Mouse (Mus musculus): Measurements from ENCODE around the gene Agk. TPM values are rescaled to one million over a fixed set of nuclear protein-coding genes. Genes with fewer than 3 reads are reported as not detected.

The Agk gene
- total RNA-seq (2022): 10 to 100 TPM; 14.4 to 18.6 (median 17.4) TPM

DNA sequence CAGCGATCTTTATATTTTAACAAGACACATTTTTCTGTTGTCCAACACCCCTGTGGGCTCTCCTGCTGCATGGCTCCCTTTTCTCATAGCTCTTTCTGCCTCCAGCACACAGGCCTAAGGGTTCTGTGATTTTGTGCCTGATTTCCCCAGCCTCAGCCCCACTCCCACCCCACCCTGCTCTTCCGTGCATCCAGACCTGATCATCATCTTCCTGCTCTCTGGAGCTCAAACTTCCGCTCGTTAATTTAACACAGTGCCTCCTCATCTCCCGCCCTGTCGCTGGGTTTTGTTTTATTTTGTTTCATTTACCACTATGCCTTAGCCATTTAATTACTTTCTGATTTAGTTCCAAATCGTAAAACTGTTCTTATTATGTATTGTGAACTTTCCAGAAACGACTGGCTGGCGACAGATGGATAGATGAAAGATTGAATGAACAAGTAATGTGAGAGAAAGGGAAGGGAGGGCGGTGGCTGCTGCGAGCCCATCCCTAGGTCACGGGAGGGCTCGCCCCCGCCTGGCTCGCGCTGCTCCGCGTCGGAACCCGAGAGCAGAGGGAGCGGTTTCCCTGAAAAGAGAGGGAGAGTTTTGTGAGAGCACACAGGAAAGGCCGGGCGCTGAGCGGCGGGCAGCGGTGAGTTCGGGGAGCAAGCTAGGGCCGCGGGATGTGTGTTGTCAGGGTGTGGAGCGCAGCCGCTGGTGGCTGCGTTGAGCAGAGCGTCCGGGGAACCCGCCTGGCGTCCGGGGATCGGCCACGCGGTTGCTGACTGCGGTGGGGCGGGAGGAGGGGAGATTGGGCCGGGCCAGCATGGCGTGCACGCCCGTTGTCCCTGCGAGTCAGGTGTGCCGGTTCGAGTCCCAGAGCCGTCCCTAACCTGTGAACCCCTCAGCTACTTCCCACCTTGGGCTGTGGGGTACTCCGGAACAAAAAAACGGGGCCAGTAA, at the start of gene Agk:
Gene Agk (plus strand): TSS at position 276 of the 945 bp plus-strand sequence.
- peak; percentile 61 for DNase-seq (ENCODE audit: low spot score)

DNA sequence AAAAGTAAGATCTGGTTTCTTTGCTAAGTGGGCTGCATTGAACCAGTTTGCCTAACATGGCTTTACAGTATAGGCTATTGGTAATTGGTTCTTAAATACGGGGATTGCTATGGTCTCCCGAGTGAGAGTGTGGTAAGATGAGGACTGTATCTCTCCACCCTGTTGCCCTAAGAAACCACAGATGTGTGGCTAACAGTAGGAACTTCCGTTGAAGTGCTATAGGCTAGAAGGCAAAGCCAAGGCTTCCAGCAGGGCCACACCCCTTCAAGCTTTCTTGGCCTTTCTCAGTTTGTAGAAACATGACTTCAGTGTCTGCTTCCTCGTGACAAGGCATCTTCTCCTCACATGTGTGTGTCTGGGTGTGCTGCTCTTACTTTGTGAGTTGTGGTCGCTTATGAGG, 24.3 kb upstream of the Agk start:
- DNase-seq (ENCODE audit: low spot score): no peak

DNA sequence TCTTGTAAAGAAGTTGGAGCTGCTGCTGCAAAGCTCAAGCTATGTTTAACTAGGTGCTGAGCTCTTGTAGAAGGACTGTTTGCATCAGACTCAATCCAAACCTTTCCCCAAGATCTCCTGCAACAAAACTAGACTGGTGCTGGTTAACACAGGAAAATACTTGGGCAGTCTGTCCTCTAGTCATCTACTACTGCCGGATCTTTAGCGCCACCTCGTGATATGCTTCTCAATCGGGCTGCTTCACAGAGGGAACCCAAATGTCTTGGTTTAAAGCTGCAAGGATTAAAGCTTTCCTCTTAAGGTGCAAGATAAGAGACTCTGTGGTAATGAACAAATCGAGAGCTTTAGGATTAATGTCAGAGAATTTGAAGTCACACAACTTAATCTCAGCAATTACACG, 21.6 kb upstream of the Agk start:
- DNase-seq (ENCODE audit: low spot score): peak; percentile 10

DNA sequence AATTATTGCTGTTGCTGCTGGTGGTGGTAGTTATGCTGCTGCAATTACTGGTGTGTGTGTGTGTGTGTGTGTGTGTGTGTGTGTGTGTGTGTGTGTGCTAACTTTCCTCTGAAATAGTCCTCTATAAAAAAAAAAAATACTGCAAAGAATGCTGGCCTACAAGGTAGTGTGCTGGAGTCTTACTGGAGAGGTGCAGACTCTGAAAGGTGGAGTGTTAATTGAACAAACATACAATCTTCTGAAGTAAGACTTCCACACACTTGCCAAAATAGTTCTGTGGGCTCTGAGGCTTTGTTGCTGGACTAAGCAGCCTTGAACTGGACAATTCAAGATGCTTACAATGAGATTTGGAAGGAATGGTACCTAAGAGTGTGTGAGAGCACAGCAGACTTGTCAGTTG, 20.0 kb upstream of the Agk start:
- DNase-seq (ENCODE audit: low spot score): no peak

DNA sequence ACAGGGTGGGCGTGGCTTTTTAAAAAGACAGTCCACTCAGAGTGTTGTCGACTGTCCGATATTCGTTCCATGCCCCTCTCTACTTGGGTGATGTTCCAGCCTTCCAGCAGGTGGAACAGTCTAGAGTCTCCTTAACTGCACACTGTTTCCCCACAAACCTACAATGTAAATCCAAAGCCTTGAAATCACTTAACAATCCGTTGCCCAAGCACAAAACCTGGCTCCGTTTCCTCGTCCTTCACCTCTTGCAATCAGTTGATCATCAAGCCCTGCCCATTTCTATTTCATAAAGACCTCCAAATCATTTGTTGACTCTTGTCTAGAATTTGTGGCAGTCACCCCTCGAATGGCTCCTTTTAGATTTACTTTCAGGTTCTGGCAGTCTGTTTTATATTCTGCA, 1.4 kb downstream of the Agk start:
- no peak for DNase-seq (ENCODE audit: low spot score)

DNA sequence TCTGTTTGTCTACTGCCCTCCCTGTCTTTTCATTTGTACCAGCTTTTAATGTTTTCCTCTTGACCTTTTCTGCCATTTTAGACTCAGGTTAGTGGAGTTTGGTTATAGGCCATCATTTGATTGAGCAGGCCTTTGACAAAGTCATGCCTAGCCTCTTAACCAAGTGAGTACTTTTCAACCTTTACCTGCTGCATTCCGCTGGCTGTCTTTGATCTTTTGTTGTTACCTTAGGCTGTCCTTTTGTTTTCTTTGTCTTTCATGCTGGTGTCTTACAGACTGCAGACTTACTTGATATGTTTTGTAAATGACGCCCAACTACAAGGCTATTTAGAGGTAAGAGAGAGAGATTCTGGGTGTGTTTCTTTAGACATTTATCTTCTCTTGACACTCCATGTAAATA, 8.5 kb downstream of the Agk start:
- no peak for DNase-seq (ENCODE audit: low spot score)

DNA sequence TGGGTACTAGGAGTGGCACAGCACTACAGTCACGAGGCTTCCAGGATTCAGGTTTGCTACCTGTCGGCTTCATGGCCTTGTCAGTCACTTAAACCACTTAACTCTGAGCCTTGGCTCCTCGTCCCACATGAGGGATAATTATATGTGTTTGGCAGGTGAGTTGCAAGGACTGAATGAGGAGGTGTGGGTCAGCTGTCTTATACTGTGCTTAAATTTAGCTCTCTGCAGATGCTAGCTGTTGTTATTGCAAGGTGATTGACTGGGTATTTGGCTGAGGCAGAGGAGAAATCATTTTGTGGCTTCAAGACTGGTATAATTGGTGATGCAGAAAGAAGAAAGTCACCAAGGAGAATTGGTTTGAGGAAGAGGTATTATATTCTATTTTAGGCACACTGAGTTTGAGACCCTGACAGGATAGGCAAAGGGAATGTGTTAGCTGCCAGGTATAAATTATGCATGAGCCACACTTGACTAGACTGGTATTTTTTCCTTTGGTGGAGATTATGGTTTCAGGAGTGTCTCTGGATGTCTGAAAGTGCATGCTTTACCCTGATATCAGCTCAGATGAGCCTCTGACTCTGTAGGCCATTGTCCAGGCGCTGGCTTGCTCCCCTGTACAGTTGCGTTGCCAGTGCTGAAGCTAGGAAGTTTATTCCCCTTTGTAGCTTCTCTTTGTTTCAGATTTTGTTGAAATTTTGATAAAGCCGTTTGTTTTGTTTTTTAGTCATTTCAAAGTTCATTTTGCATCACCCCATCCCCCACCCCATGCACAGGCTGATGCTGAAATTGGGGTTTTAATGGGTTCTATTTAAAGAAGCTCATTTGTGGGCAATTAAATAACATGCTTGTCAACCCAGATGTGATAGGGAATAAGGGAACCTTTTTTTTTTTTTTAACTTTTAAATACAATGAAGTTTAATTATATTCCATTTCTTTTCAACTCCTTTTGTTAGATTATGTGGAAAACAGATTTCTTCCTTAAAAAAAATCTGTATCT, 12.1 kb downstream of the Agk start:
- DNase-seq (ENCODE audit: low spot score): no peak

DNA sequence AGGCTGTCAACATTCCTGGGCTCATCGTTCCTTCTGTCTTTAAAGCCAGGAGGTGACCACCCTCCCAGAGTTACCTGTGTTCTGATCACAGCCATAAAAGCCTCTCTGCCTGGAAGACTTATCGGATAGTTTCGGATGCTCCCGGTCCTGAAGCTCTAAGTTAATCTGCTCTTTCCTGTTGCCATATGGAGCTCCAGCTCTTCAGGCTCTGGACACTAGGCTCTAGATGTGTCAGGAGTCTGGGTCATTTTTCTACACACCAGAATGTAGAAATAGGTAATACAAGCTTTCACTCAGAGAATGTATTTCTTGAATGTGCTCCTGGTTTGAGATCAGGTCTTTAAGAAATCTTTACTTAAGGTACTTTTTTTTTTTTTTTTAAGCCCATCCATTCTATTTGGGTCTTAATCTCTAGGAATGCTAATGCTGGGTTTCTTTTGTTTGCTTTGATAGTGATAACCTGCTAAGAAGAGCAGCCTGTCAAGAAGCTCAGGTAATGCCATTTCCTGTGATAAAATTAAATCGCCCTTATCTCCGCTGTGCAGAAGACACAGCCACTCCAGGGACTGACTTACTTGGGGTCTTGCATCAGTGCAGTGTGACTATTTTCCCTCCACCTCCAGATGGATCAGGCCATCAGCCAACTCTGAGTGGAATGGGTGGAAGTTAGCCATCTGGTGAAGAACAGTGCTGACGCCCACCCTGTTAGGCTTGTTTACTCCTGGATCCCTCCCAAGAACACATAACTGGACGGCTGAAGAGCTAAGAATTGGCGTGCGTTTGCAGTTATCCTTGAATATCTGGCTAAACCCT, 22.2 kb downstream of the Agk start:
- DNase-seq (ENCODE audit: low spot score): peak; percentile 55

DNA sequence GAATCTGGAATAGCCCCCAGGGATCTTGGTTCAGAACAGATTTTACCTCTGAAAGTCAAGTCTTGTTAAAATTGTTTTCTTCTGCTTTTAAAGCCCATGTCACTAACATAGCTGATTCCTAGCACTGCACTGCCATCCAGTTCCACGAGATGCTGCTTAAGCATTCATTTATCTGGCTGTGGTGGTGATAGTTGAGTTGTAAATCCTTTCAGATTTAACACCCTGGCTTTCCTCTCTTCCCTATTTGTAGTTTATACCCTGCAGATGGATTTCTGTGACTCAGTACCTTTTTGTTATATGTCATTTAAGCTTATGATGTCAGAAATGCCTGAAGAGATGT, 22.8 kb downstream of the Agk start:
- DNase-seq (ENCODE audit: low spot score): no peak

DNA sequence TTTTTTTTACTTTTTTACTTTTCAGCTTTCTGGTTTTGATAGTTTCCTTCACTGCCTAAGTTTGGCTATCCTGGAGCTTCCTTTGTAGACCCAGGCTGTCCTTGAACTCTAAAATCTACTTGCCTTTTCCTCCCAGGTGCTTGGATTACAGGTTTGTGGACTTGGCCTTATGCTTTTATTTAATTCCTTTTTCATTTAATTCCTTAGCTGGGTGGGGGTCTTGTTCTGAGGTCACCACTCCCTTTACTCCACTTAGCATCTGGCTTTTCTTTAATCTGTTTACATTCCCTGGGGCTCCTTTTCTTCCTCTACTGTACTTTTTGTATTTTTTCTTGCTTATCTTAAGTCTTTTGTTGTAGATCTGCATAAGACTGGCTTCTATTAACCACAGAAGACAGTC, 25.1 kb downstream of the Agk start:
- DNase-seq (ENCODE audit: low spot score): no peak

DNA sequence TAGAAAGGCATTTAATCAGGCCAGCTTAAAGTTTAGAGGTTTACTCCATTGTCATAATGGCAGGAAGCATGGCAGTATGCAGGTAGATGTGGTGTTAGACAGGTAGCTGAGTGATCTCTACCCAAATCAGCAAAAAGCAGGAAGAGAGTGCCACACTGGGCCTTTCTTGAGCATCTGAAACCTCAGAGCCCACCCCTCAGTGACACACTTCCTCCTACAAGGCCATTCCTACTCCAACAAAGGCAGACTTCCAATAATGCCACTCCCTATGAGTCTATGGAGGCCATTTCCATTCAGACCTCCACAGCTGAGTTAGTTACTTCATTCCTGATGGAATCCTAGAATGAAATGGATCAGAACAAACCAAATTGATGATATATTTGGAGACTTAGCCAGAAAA, 25.9 kb downstream of the Agk start:
- no peak for DNase-seq (ENCODE audit: low spot score)

DNA sequence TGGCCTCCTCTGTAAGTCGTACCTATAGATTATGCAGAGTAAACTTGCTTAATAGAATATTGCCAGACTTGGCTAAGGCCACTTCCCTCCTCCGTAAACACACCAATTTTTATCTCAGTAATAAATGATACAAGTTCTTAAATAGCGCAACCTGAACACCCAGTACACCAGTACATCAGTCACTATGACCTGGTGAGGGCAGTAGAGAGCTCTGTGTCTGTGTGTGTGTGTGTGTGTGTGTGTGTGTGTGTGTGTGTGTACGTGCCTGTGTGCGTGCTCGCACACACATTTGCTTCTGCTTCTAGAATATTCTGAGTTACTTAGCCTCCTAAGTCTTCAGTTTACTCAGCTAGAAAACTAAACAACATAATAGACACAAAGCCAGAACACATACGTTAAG, 28.4 kb downstream of the Agk start:
- no peak for DNase-seq (ENCODE audit: low spot score)

DNA sequence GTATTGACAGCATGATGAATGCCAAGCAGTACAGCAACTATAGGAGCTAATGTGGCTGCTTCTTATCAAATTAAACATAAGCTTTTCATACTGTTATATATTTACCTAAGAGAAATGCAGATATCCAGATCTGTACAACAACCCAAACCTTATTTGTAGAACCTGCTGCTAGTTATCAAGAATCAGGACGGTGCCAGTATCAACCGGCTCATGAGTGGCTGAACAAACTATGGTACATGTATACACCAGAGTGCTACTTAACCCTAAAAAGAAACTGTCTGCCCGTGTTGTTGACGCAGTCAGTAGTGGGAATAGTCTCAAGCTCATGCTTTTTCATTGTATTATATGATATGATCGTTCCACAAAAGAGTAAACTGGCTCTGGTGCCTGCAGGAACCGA, 46.1 kb downstream of the Agk start:
- DNase-seq (ENCODE audit: low spot score): no peak

DNA sequence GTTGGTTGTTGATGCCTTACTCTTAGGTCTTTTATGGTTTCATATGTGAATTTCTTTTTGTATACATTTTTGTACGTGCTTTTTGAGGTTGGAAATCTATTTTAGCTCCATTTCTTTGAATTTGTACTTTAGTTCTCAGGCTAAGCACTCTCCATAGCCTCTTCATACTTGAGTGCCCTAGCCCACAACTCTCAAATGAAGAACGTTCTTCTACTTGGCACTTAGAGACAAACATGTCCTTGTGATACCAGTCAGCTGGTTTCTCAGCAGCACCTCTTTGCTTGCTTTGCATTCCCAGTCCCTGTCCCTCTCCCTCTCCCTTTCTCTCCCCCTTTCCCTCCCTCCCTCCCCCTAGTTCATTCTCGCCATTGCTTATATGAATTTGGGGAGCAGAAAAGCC, 55.2 kb downstream of the Agk start:
- DNase-seq (ENCODE audit: low spot score): no peak

DNA sequence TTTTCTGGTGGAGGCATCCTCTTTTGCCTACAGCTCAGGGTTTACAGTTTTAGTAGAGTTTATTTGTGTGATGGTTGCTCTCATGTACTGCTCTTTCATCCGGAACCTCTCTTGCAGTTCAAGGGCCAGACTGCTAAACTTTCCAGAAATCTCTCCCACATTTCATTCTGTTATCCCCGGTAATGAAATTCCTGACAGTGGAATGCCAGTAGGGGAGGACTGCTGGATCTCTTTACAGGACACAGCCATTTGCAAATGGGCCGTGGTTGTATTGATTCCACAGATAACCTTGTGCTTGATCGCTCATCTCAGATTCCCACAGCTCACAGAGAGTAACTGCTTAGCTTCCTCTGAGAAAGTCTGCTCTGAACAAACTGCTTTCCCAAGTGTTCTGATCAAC, 56.9 kb downstream of the Agk start:
- no peak for DNase-seq (ENCODE audit: low spot score)

DNA sequence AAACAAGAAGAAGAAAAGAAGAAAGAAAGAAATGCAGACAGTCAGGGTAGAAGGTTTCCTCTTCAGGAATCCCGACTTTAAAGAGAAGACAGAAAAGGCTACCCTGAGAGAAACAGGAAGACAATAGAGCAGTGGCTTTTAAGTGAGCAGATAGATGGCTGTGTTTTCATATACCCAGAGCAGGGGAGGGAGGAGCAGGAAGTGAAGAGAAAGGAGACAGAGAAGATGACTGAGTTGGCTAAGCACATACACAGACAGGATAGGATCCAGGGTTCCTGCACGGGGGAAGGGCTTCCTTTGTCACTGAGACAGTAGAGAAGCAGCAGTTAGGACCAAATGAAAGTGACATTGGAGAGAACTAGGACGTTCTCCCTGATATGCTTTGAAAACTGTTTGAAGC, 60.7 kb downstream of the Agk start:
- DNase-seq (ENCODE audit: low spot score): no peak

DNA sequence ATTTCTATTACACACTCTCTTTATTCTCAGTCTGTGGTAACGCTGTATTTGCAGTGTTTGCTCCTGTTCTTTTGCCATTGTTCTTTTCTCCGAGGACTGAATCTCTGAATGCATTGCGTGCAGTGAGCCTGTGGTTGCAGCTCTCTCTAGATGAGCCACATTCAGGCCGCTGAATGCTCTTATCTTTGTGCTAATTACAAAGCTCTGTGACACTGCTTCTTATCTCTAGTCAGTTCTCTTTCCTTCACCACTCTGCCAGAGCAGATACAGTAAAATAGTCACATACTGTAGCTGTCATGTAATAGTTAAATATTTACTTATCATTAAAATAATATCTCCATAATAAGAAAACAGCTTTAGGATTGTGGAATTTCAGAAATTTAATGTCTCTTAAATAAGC, 63.7 kb downstream of the Agk start:
- DNase-seq (ENCODE audit: low spot score): no peak

DNA sequence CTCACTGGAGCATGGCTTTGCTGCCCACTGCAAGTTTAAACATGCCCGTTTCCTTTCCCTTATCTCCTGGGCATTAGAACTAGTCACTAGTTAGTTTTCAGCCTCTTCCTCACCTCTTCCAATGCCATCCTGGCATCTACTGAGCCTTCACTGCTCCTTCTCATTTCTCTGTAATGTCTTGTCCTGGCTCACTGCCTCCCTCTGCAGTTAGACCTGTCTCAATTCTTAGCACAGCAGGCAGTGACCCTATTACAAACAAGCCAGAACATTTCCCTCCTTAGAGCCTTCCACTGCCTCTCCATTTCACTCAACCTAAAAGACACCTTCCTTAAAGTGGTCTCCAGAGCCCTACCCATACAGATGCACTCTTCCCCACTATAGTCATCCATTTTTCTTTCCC, 66.0 kb downstream of the Agk start:
- DNase-seq (ENCODE audit: low spot score): no peak

DNA sequence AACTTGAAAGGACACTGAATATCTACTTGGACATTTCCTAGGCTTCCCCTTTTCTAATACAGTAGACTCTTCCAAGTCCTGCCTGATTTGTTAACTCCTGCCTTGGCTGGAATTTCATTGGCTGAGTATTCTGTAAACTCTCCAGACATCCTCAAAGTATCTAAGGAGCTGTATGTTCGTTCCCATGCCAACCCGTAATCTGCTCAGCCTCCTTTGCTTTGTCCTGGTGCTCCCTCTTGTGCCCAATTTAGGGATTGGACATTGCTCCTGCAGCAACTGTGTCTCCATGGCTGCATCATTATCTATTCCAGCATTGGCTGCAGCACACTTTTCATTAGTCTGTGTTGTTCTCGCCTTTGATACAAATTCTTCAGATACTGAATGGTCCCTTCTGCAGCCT, 68.2 kb downstream of the Agk start:
- peak; percentile 19 for DNase-seq (ENCODE audit: low spot score)

DNA sequence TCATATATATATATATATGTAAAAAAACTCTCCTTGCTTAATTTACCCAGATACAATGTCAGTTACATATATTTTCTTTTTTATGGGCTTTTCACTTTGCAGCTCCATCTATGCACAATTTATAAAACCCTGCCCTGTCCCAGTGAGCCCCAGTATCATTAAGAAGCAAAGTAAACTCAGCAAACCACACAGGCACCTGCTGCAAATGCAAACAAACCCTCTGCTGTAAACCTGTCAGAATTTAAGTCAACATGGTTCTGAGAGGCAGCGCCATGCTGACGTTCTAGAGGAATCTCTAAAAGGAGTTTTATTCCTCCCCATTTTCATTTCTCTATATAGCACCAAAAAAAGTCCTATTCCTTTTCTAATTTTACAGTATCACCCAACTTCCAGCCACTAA, 77.1 kb downstream of the Agk start:
- no peak for DNase-seq (ENCODE audit: low spot score)

DNA sequence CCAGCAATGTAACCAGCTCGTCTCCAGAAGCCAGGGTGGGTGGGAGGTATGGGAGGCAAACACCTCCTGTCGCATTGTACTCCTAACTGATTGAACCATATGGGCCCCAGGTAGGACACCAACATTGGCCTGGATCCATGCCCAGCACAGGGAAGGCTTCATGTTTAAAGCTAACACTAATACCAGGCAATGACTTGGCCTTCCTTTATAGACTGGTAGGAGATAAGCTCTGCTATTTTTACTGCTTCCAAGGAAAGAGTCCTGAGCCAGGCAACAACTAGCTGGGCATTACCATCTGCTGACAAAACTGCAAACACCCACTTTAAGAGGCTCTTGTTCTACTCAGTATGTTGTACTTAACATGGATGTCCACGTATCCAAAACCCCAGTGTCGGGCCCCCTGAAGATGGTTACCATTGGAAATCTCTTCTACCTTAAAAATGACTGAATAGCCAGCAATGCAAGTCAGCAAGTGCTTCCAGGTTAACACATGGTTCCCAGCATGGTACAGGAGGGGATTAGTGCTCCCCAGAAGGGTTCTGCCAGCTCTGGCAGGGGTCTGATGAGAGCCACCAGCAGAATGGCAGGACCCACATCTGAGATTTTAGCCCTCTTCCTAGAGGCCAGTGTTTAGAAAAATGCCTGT, 78.8 kb downstream of the Agk start:
- no peak for DNase-seq (ENCODE audit: low spot score)
